Mouse (Mus musculus): ENCODE measurements around the gene Btbd18. TPM values are rescaled to one million over a fixed set of nuclear protein-coding genes. Genes with fewer than 3 reads are reported as not detected.

Btbd18 gene
- polyA plus RNA-seq, 1 experiment from 2014 or later: not detected

GRCm38 (mm10) chr2:84716423-84717355 is 57.8 kb downstream of the Btbd18 start:
- Histone ChIP-seq H3K4me1 (ENCODE audit: control insufficient read depth, insufficient read depth, low read length) (peaks cover 9% of the 10 kb centered on the region), H3K27me3 (replicated peaks; ENCODE audit: control insufficient read depth, insufficient read depth, low read length) (no peaks in the 10 kb centered on the region), H3K27ac (replicated peaks; ENCODE audit: low read depth, low read length) (peak overlapping the region; percentile 97), H3K4me2 (ENCODE audit: low read depth, low read length) (peak overlapping the region; percentile 73), H3K9ac (ENCODE audit: low read depth, low read length) (peak overlapping the region; percentile 95), H3K4me3 (ENCODE audit: low read depth, low read length) (peak overlapping the region; percentile 97), H3K36me3 (ENCODE audit: control insufficient read depth, insufficient read depth, low read length) (0 out of 2 replicates have a peak, but pooled peaks cover 4% of the 10 kb centered on the region), H3K9me3 (ENCODE audit: control insufficient read depth, low read length) (no peaks in the 10 kb centered on the region)
- DNase-seq (ENCODE audit: low spot score): no peak
- ATAC-seq (ENCODE audit: low read depth): no peak
- 28% methylated on average over 9 of the region's 9 CpGs for WGBS

DNA sequence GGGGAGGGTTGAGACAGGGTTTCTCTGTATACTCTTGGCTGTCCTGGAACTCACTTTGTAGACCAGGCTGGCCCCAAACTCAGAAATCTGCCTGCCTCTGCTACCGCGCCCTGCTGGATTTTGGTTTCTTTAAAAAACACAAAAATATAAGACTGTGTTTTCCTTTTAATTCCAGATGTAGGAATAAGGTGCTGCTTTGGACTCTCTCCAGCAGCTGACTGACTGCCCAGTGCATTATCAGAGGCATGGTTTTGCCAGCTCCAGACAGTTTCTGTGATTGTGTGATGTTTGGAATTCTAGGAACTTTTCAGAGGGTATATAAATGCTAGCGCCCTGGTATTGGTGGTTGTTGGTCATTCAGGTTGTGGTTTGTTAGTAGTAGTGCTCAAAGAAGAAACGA is 58.5 kb downstream of the Btbd18 start:
- no peak overlapping the region for H3K4me3 ChIP-seq (ENCODE audit: low read depth, low read length)
- WGBS: 96% methylated on average over 4 of the region's 4 CpGs

More for the DNA sequence above, 58.5 kb downstream of the Btbd18 start:
- Histone ChIP-seq H3K9me3 (ENCODE audit: control insufficient read depth, low read length) (no peaks in the 10 kb centered on the region), H3K27ac (replicated peaks; ENCODE audit: low read depth, low read length) (no peak overlapping the region), H3K36me3 (ENCODE audit: control insufficient read depth, insufficient read depth, low read length) (0 out of 2 replicates have a peak, but pooled peaks cover 4% of the 10 kb centered on the region), H3K4me1 (ENCODE audit: control insufficient read depth, insufficient read depth, low read length) (peaks cover 9% of the 10 kb centered on the region), H3K9ac (ENCODE audit: low read depth, low read length) (no peak overlapping the region), H3K4me2 (ENCODE audit: low read depth, low read length) (no peak overlapping the region), H3K27me3 (replicated peaks; ENCODE audit: control insufficient read depth, insufficient read depth, low read length) (no peaks in the 10 kb centered on the region)
- DNase-seq (ENCODE audit: low spot score): no peak
- ATAC-seq (ENCODE audit: low read depth): no peak

Other genes with a start within 250 kb of the Btbd18 start
- 23.3 and 25.2 TPM in 2 replicates for gene Calcrl, start 233.7 kb upstream of the Btbd18 start, polyA plus RNA-seq (2014; fragmentation: Nextera tagmentation; extraction: Ambion mirVana)
- 44.3 and 44.5 TPM in 2 replicates for gene Tfpi, start 182.3 kb upstream of the Btbd18 start, polyA plus RNA-seq (2014; fragmentation: Nextera tagmentation; extraction: Ambion mirVana)
- 48.9 and 49.0 TPM in 2 replicates for gene Ctnnd1, start 8.3 kb upstream of the Btbd18 start, polyA plus RNA-seq (2014; fragmentation: Nextera tagmentation; extraction: Ambion mirVana)
- gene Selenoh, start 11.7 kb downstream of the Btbd18 start, polyA plus RNA-seq (2014; fragmentation: Nextera tagmentation; extraction: Ambion mirVana): 237 and 272 TPM in 2 replicates
- not detected in 2 replicates for gene Gm28635, start 19.0 kb downstream of the Btbd18 start, polyA plus RNA-seq (2014; fragmentation: Nextera tagmentation; extraction: Ambion mirVana)
- gene Med19, start 19.3 kb downstream of the Btbd18 start, polyA plus RNA-seq (2014; fragmentation: Nextera tagmentation; extraction: Ambion mirVana): 28.4 and 28.8 TPM in 2 replicates
- gene Tmx2, start 20.1 kb downstream of the Btbd18 start, polyA plus RNA-seq (2014; fragmentation: Nextera tagmentation; extraction: Ambion mirVana): 99.0 and 103 TPM in 2 replicates
- gene Zdhhc5, start 56.1 kb downstream of the Btbd18 start, polyA plus RNA-seq (2014; fragmentation: Nextera tagmentation; extraction: Ambion mirVana): 31.4 and 31.6 TPM in 2 replicates
- 22.6 and 24.2 TPM in 2 replicates for gene Clp1, start 68.3 kb downstream of the Btbd18 start, polyA plus RNA-seq (2014; fragmentation: Nextera tagmentation; extraction: Ambion mirVana)
- gene Ypel4, start 75.0 kb downstream of the Btbd18 start, polyA plus RNA-seq (2014; fragmentation: Nextera tagmentation; extraction: Ambion mirVana): 5.5 and 6.5 TPM in 2 replicates
- gene Gm19426, start 84.6 kb downstream of the Btbd18 start, polyA plus RNA-seq (2014; fragmentation: Nextera tagmentation; extraction: Ambion mirVana): 3.9 and 4.0 TPM in 2 replicates
- gene Serping1, start 116.4 kb downstream of the Btbd18 start, polyA plus RNA-seq (2014; fragmentation: Nextera tagmentation; extraction: Ambion mirVana): 63.0 and 64.7 TPM in 2 replicates
- gene Ube2l6, start 139.7 kb downstream of the Btbd18 start, polyA plus RNA-seq (2014; fragmentation: Nextera tagmentation; extraction: Ambion mirVana): 44.5 and 48.2 TPM in 2 replicates
- gene Smtnl1, start 163.6 kb downstream of the Btbd18 start, polyA plus RNA-seq (2014; fragmentation: Nextera tagmentation; extraction: Ambion mirVana): 0.48 and 1.6 TPM in 2 replicates
- gene Timm10, start 167.9 kb downstream of the Btbd18 start, polyA plus RNA-seq (2014; fragmentation: Nextera tagmentation; extraction: Ambion mirVana): 55.5 and 55.7 TPM in 2 replicates
- gene Slc43a1, start 179.8 kb downstream of the Btbd18 start, polyA plus RNA-seq (2014; fragmentation: Nextera tagmentation; extraction: Ambion mirVana): 14.3 and 17.0 TPM in 2 replicates
- gene Rtn4rl2, start 227.6 kb downstream of the Btbd18 start, polyA plus RNA-seq (2014; fragmentation: Nextera tagmentation; extraction: Ambion mirVana): 2.5 and 3.4 TPM in 2 replicates